Mouse (Mus musculus) embryonic facial prominence, embryonic 14.5 days (tissue): ENCODE data around the gene Cox5b. TPM values are rescaled to one million over a fixed set of nuclear protein-coding genes. Genes with fewer than 3 reads are reported as not detected.
"Not testable (repeated sequence)": the region's sequence is repeated elsewhere in the genome, so short reads cannot be mapped to it uniquely, and the experiment has no call there.

ENCODE experiments used
- ATAC-seq: fragments of 200-750 bp; cut with Nextera tagmentation; 2 replicates; pipeline ENCODE4 v1.8.0; 2017; ENCODE audit warnings: low read depth, moderate number of reproducible peaks, moderate TSS enrichment
- DNase-seq: peaks from one replicate; pipeline ENCODE4 v3.0.0-alpha.2; 2015; ENCODE audit warnings: low spot score
- H3K27ac ChIP-seq: fragments of 300-500 bp; sonication (generic); replicated peaks from 2 replicates; pipeline ENCODE4 v1.5.1; 2014; ENCODE audit warnings: low read depth, mild to moderate bottlenecking, low read length, moderate library complexity
- H3K27me3 ChIP-seq: fragments of 300-500 bp; sonication (generic); replicated peaks from 2 replicates; pipeline ENCODE4 v1.6.1; 2014; ENCODE audit warnings: low read length; ENCODE audit not compliant: control insufficient read depth, insufficient read depth
- H3K36me3 ChIP-seq: fragments of 300-500 bp; sonication (generic); 2 replicates; pipeline ENCODE4 v1.6.1; 2014; ENCODE audit warnings: low read length, mixed read lengths; ENCODE audit not compliant: control insufficient read depth, insufficient read depth
- H3K4me1 ChIP-seq: fragments of 300-500 bp; sonication (generic); 2 replicates; pipeline ENCODE4 v1.6.1; 2014; ENCODE audit warnings: antibody characterized with exemption, low read length; ENCODE audit not compliant: control insufficient read depth, insufficient read depth
- H3K4me2 ChIP-seq: fragments of 300-500 bp; sonication (generic); 2 replicates; pipeline ENCODE4 v1.6.1; 2014; ENCODE audit warnings: low read depth, mild to moderate bottlenecking, low read length, moderate library complexity, mixed read lengths
- H3K4me3 ChIP-seq: fragments of 300-500 bp; sonication (generic); 2 replicates; pipeline ENCODE4 v1.5.1; 2014; ENCODE audit warnings: low read depth, mild to moderate bottlenecking, low read length
- H3K9ac ChIP-seq: fragments of 300-500 bp; sonication (generic); 2 replicates; pipeline ENCODE4 v1.6.1; 2014; ENCODE audit warnings: low read depth, mild to moderate bottlenecking, low read length, moderate library complexity, mixed read lengths
- H3K9me3 ChIP-seq: fragments of 300-500 bp; sonication (generic); 2 replicates; pipeline ENCODE4 v1.6.1; 2016; ENCODE audit warnings: low read length; ENCODE audit not compliant: control insufficient read depth
- WGBS: fragments of 180-500 bp; shearing (Covaris S2); extraction: QIAGEN DNeasy Blood & Tissue Kit; methylation state at CpG from one replicate; pipeline ENCODE4 v1.1.7; 2014; 5-methylcytosine and 5-hydroxymethylcytosine counted together
- polyA plus RNA-seq: library from polyadenylated mRNA; unstranded; fragments of >200 nt; fragmentation: Nextera tagmentation; extraction: Ambion mirVana; gene quantifications from 2 replicates; pipeline ENCODE4 v1.2.1, GENCODE M21; 2014

Gene Cox5b
- polyA plus RNA-seq, 1 experiment from 2014 or later: 661 TPM

- no peak overlapping the region for H3K4me3 ChIP-seq
- 80% methylated on average over 7 of the region's 7 CpGs for WGBS
- no peak overlapping the region for H3K4me2 ChIP-seq
- no peaks in the 10 kb centered on the region for H3K36me3 ChIP-seq
- no peak overlapping the region for H3K9ac ChIP-seq
- DNase-seq (no peak), ATAC-seq (no peak)
- no peaks in the 10 kb centered on the region for H3K27me3 ChIP-seq
- no peaks in the 10 kb centered on the region for H3K9me3 ChIP-seq
- no peaks in the 10 kb centered on the region for H3K4me1 ChIP-seq
- H3K27ac ChIP-seq: no peak overlapping the region
These were observed 32.4 kb upstream of the Cox5b start for GRCm38 (mm10) chr1:36658621-36659399.

GRCm38 (mm10) chr1:36664457-36664856, 26.8 kb upstream of the Cox5b start:
- Histone ChIP-seq H3K9me3 (no peaks in the 10 kb centered on the region), H3K9ac (no peak overlapping the region), H3K4me2 (no peak overlapping the region), H3K27ac (no peak overlapping the region), H3K36me3 (no peaks in the 10 kb centered on the region), H3K27me3 (no peaks in the 10 kb centered on the region), H3K4me1 (no peaks in the 10 kb centered on the region), H3K4me3 (no peak overlapping the region)
- ATAC-seq (no peak), DNase-seq (peak; percentile 27)
- WGBS: 80% methylated on average over 4 of the region's 4 CpGs

GRCm38 (mm10) chr1:36665165-36665723, 26.0 kb upstream of the Cox5b start:
- Histone ChIP-seq H3K9me3 (no peaks in the 10 kb centered on the region), H3K27me3 (no peaks in the 10 kb centered on the region), H3K9ac (no peak overlapping the region), H3K27ac (no peak overlapping the region), H3K4me2 (no peak overlapping the region), H3K36me3 (no peaks in the 10 kb centered on the region), H3K4me1 (no peaks in the 10 kb centered on the region), H3K4me3 (no peak overlapping the region)
- DNase-seq: peak; percentile 49
- WGBS: 74% methylated on average over 11 of the region's 11 CpGs
- peak; percentile 51; the same call in 1 of the 2 replicates for ATAC-seq

GRCm38 (mm10) chr1:36665934-36666333, 25.3 kb upstream of the Cox5b start:
- Histone ChIP-seq H3K4me1 (no peaks in the 10 kb centered on the region), H3K9me3 (no peaks in the 10 kb centered on the region), H3K4me2 (no peak overlapping the region), H3K4me3 (no peak overlapping the region), H3K9ac (no peak overlapping the region), H3K36me3 (no peaks in the 10 kb centered on the region), H3K27me3 (no peaks in the 10 kb centered on the region), H3K27ac (no peak overlapping the region)
- ATAC-seq (no peak), DNase-seq (no peak)
- WGBS: 65% methylated on average over 4 of the region's 4 CpGs

GRCm38 (mm10) chr1:36668007-36668406, 23.2 kb upstream of the Cox5b start:
- not testable (repeated sequence) for H3K27me3 ChIP-seq, H3K4me3 ChIP-seq, H3K4me1 ChIP-seq, H3K4me2 ChIP-seq, H3K27ac ChIP-seq, H3K9ac ChIP-seq, H3K36me3 ChIP-seq, ATAC-seq, DNase-seq, H3K9me3 ChIP-seq
- 69% methylated on average over 4 of the region's 4 CpGs for WGBS

GRCm38 (mm10) chr1:36670256-36670655, 21.0 kb upstream of the Cox5b start:
- Histone ChIP-seq H3K4me3 (no peak overlapping the region), H3K4me2 (no peak overlapping the region), H3K27me3 (no peaks in the 10 kb centered on the region), H3K27ac (no peak overlapping the region), H3K9ac (no peak overlapping the region), H3K36me3 (no peaks in the 10 kb centered on the region), H3K4me1 (peaks cover 3% of the 10 kb centered on the region; the same call in 1 of the 2 replicates), H3K9me3 (no peaks in the 10 kb centered on the region)
- 69% methylated on average over 4 of the region's 4 CpGs for WGBS
- DNase-seq: no peak
- no peak for ATAC-seq

GRCm38 (mm10) chr1:36671260-36671659, 20.0 kb upstream of the Cox5b start:
- H3K4me2 ChIP-seq: no peak overlapping the region
- H3K9ac ChIP-seq: no peak overlapping the region
- peaks cover 3% of the 10 kb centered on the region; the same call in 1 of the 2 replicates for H3K4me1 ChIP-seq
- no peaks in the 10 kb centered on the region for H3K36me3 ChIP-seq
- DNase-seq (no peak), ATAC-seq (no peak)
- no peaks in the 10 kb centered on the region for H3K9me3 ChIP-seq
- WGBS: 86% methylated on average over 10 of the region's 10 CpGs
- H3K27me3 ChIP-seq: no peaks in the 10 kb centered on the region
- no peak overlapping the region for H3K27ac ChIP-seq
- no peak overlapping the region for H3K4me3 ChIP-seq

GRCm38 (mm10) chr1:36672648-36673350, 18.4 kb upstream of the Cox5b start:
- DNase-seq: peak; percentile 37
- no peaks in the 10 kb centered on the region for H3K27me3 ChIP-seq
- peak overlapping the region; percentile 67 for H3K27ac ChIP-seq
- peak; percentile 63; the same call in 1 of the 2 replicates for ATAC-seq
- no peak overlapping the region; the same call in 1 of the 2 replicates for H3K4me3 ChIP-seq
- no peaks in the 10 kb centered on the region for H3K9me3 ChIP-seq
- H3K4me1 ChIP-seq: peaks cover 3% of the 10 kb centered on the region; the same call in 1 of the 2 replicates
- H3K9ac ChIP-seq: peak overlapping the region; percentile 15; the same call in 1 of the 2 replicates
- WGBS: 23% methylated on average over 16 of the region's 16 CpGs
- peak overlapping the region; percentile 36; the same call in 1 of the 2 replicates for H3K4me2 ChIP-seq
- no peaks in the 10 kb centered on the region for H3K36me3 ChIP-seq
